Mouse (Mus musculus): ENCODE data around the gene Ccdc167.

- TF ChIP-seq CTCF (IDR thresholded peaks at IDR 0.05; ENCODE audit: control insufficient read depth, insufficient read depth, insufficient replicate concordance, low read depth, low read length) (no peak), POLR2A (IDR thresholded peaks at IDR 0.05; ENCODE audit: control insufficient read depth, low read depth, low read length) (no peak)
Observed at GRCm38 (mm10) chr17:29679038-29679767, 37.6 kb downstream of the Ccdc167 start.
